Mouse (Mus musculus) retina, adult 2 months (tissue): ENCODE results near the gene Crybg1.

Experiments used
- DNase-seq: peaks from one replicate; pipeline ENCODE4 v3.0.0-alpha.2; 2012; ENCODE audit warnings: low read depth, low spot score

The Crybg1 gene

GRCm38 (mm10) chr10:44148337-44149317, at the start of gene Crybg1:
Crybg1 (minus strand) TSS chr10:44148853.
- no peak for DNase-seq

GRCm38 (mm10) chr10:44177365-44177764, 28.7 kb upstream of the Crybg1 start:
- DNase-seq, result peak; percentile 15

- no peak for DNase-seq
Measured at GRCm38 (mm10) chr10:44176548-44176947, 27.9 kb upstream of the Crybg1 start.

GRCm38 (mm10) chr10:44176120-44176519, 27.5 kb upstream of the Crybg1 start:
- no peak for DNase-seq

GRCm38 (mm10) chr10:44170145-44170544, 21.5 kb upstream of the Crybg1 start:
- DNase-seq, result no peak

GRCm38 (mm10) chr10:44167061-44167460, 18.4 kb upstream of the Crybg1 start:
- DNase-seq, result no peak

- no peak for DNase-seq
Measured at GRCm38 (mm10) chr10:44164258-44164975, 15.8 kb upstream of the Crybg1 start.

- DNase-seq, result no peak
Measured at GRCm38 (mm10) chr10:44163028-44163427, 14.4 kb upstream of the Crybg1 start.

- DNase-seq, result no peak
Measured at GRCm38 (mm10) chr10:44160150-44160549, 11.5 kb upstream of the Crybg1 start.

GRCm38 (mm10) chr10:44157489-44157888, 8.8 kb upstream of the Crybg1 start:
- no peak for DNase-seq

GRCm38 (mm10) chr10:44150501-44150900, 1.8 kb upstream of the Crybg1 start:
- no peak for DNase-seq

GRCm38 (mm10) chr10:44143401-44143800, 5.3 kb downstream of the Crybg1 start:
- DNase-seq, result no peak

GRCm38 (mm10) chr10:44138137-44138855, 10.4 kb downstream of the Crybg1 start:
- DNase-seq, result no peak

GRCm38 (mm10) chr10:44126047-44126446, 22.6 kb downstream of the Crybg1 start:
- DNase-seq, result no peak

- no peak for DNase-seq
Measured at GRCm38 (mm10) chr10:44124400-44124933, 24.2 kb downstream of the Crybg1 start.

- no peak for DNase-seq
Measured at GRCm38 (mm10) chr10:44118616-44119015, 30.0 kb downstream of the Crybg1 start.

GRCm38 (mm10) chr10:44116796-44117195, 31.9 kb downstream of the Crybg1 start:
- DNase-seq, result no peak

- DNase-seq, result no peak
Measured at GRCm38 (mm10) chr10:44114611-44115010, 34.0 kb downstream of the Crybg1 start.

GRCm38 (mm10) chr10:44112005-44112675, 36.5 kb downstream of the Crybg1 start:
- no peak for DNase-seq

GRCm38 (mm10) chr10:44111168-44111567, 37.5 kb downstream of the Crybg1 start:
- no peak for DNase-seq

GRCm38 (mm10) chr10:44110460-44110859, 38.2 kb downstream of the Crybg1 start:
- DNase-seq, result no peak
